Mouse (Mus musculus) neural tube, embryonic 10.5 days (tissue): ENCODE results near the gene Khdrbs1.
"Not testable (repeated sequence)": the region's sequence is repeated elsewhere in the genome, so short reads cannot be mapped to it uniquely, and the experiment has no call there.

ENCODE experiments used
- DNase-seq: peaks from one replicate; pipeline ENCODE4 v3.0.0-alpha.2; 2017; ENCODE audit warnings: low spot score; ENCODE audit errors: extremely low spot score

Gene Khdrbs1

DNA sequence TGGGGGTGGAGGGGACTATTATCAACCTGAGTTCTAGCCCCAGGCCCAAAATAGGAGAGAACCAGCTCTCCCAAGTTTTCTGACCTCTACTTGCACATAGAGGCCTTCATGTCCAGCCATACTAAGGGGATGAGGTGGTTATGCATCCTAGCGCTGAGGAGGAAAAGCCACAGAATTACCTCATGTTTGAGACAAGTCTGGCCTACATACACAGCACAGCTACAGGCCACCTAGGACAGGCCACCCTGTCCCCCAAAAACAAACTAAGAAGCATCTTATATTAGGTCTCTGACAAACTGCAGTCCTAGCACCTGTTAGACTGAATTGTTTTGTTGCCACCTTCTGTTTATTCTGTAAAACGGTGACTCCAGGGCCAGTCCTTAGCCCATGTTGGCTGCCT, 1.4 kb upstream of the Khdrbs1 start:
- peak; percentile 21 for DNase-seq

DNA sequence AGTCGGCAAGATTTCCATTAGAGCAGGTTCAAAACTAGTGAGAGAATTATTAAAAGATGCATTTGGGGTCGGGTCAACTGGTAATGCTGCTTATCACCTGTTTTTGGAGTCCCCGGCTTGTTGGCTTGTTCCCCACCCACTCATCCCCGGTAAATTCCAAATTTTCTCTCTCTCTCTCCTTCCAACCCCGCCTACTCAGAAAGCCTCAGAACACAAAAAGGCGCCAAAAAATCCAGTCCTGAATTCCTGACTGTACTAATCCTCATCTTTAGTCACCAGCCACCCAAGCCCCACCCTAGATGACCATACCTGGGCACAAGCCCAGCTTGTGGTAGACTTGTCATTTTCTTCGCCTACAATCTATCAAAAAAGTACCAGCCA, 897 bp upstream of the Khdrbs1 start:
- DNase-seq, result no peak

DNA sequence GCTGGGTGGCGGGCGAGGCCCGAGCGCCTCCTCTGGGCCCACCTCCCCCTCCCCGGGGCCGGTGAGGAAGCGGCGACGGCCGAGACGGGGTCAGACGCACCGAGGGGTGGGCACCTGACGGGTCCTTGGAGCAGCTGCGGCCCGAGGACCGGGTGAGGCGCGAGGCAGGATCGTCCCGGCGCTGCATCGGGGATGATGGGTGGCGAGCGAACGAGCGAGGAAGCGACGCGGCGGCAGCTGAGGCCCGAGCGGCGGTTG, 200 bp downstream of the Khdrbs1 start:
- DNase-seq, result no peak

DNA sequence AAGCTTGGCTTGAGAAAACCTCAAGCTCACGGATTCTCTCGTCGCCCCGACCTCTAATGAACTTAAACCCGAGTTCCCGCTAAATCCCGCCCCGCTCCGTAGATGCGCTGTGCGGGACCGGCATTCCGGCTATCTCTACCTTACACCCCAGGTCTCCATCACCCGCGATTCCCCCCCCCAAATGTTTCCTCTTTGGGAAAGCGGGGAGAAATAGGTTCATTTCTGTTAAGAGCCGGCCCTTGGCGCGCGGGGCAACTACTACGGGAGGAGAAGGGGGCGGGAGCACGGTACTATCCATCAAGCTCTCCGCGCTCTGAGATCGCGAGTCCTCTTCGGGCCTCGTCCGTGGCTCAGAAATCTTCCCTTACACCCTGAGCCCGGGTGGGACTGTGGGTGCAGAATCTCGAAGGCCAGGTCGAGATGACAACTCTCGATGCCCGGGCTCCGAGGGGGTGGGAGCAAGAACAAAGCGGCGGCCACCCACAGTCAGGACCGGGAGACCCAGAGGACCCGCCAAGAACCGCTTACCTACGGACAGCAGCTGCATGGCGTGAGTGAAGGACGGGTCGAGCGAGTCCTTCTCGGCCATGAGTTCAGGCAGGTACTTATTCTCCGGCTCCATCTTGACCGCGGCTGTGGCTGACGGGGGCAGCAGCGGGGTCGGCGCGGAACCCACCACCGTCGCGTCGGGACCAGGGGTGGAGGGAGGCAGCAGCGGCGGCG, 691 bp downstream of the Khdrbs1 start:
- peak; percentile 67 for DNase-seq

DNA sequence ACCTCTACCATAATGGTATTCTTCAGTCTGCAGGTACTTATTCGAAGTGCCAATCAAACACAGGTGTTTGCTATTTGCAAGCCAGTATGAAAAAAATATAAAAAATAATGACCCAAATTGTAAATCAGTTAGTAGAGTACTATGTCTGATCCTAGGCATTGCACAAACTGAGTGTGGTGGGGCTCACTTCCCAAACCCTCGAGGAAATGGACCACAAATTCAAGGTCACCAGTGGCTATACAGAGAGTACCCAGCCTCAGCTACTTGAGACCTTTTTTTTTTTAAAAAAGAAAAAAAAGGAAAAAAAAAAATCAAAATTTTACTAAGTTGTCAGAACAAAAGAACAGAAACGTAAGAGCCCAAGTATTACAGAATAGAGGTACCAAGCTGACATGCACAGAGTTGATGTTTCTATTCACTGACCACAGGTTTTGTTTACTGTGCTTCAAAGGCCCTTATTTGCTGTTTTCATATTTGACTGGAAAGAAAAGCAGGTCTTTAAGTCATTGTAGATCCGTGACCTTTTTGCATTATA, 2.9 kb downstream of the Khdrbs1 start:
- DNase-seq, result no peak

DNA sequence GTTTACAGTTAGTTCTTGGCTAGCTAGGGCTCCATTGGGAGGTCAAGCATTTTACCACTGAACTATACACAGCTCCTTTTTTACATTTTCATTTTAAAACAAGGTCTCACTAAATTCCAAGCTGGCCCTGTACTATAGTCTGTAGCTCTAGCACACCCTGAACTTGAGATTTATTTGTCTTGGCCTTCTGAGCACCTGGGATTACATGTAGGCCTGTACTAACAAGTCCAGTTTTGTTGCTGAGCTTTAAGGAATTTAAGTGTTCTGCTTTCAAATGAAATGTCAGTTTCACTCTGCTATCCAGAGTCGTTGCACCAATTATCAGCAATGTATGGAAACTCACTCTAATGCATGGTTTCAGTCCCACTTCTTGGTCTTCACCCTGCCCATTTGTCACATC, 5.9 kb downstream of the Khdrbs1 start:
- no peak for DNase-seq

DNA sequence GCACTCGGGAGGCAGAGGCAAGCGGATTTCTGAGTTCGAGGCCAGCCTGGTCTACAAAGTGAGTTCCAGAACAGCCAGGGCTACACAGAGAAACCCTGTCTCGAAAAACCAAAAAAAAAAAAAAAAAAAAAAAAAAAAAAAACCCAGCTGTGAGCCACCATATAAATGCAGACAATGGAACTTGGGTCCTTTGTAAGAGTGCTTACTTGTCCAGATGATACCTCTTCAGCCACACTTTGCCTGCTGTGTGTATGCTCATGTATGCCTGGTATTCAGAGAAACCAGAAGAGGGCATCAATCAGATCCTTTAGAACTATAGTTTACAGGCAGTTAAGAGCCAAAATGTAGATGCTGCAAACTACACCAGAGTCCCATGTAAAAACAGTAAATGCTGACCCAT, 6.6 kb downstream of the Khdrbs1 start:
- DNase-seq, result not testable (repeated sequence)

DNA sequence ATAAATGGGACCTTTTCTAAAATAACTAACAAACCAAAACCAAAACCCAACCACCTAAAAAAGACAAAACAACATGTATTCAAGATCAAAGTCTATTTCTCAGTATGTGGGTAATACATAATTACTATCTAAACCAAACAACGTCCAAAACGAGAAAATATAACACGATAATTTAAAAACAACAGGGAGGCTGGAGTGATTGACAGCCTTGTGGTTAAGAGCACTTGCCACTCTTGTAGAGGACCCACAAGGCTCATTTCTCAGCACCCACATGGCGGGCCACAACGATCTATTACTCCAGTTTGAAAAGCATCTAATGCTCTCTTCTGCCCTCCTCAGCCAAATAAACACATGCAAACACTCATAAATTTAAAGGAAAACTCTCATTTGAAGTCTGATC, 10.7 kb downstream of the Khdrbs1 start:
- DNase-seq, result no peak

DNA sequence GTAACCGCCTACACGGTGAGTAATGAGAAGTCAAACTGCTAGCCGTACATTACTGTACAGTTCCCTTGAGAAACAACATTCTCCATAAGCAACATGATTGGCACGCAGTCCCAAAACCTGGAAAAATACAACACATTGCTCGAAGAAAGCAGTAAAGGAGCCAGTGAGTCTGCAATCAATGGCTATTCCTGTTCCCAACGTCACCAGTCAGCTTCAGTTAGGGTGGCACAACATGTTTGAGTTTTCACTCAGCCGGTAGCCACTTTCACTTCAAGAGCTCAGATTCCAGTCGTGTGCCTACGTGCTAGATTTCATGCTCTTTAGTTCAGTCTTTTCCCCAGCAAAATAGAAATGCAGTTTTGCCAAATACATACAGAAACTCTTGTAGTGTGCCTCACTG, 25.8 kb downstream of the Khdrbs1 start:
- no peak for DNase-seq

DNA sequence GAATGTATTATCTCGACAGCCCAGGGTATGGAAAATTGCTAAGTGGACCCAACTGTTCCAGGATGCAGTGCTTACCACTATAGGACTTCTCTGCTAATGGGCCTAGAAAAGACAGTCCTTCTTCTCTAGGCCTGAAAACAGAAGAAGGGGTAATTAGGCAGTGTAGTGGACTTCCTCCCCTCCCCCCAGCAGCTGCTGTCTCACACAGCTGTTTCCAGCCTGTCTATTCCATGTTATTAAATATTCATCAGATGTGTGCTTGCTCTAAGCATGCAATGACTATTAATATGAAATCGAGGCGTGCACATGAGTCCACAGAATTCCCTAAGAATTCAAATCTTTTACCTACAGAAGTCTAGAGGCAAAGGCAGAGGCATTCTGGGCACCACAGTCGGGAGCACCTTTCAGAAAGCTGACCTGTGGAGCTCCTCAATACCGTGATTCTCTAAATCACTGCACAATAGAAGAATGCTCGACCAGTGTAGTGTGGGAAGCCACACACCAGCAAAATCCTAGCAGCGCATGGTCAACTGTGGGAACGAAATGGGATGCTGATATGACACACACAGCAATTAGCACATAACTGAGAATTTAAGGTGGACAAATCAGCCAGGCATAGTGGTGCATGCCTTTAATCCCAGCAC, 32.5 kb downstream of the Khdrbs1 start:
- no peak for DNase-seq

DNA sequence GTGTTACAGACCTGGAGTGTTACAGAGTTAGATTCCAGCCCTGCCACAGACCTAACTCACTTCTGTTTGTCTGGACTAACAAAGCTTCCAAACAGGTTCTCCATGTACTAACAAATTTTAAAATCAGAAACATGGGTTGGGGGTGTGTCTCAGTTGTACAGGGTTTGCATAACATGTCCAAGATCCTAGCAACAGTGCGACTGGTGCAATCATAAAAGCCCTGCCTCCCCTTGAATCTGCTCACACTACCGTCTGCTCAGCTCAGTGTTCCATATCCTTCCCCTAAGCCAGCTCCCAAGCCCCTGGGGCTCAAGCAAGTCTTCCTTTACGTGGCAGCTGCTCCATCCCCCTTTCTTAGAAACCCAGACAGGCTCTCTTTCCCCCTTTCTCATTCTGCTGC, 35.4 kb downstream of the Khdrbs1 start:
- no peak for DNase-seq

DNA sequence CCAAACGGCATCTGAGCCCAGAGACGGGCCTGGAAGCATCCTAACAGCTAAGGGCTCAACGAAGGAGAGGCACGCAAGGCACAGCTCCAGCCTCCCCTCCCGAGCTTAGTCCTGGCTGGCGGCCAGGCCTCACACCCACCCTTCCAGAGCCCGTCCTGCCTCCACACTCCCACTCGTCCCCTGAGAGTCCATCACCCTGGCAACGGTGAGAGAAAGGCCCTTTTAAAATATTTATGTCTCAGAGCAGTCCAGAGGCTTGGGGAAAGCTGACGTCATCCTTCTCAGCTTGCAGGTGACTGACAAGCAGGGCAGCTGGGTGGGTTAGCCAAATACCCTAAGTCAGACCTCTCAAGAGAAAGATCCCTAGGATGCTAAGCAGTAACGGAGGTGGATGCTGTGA, 39.6 kb downstream of the Khdrbs1 start:
- DNase-seq, result peak; percentile 59

DNA sequence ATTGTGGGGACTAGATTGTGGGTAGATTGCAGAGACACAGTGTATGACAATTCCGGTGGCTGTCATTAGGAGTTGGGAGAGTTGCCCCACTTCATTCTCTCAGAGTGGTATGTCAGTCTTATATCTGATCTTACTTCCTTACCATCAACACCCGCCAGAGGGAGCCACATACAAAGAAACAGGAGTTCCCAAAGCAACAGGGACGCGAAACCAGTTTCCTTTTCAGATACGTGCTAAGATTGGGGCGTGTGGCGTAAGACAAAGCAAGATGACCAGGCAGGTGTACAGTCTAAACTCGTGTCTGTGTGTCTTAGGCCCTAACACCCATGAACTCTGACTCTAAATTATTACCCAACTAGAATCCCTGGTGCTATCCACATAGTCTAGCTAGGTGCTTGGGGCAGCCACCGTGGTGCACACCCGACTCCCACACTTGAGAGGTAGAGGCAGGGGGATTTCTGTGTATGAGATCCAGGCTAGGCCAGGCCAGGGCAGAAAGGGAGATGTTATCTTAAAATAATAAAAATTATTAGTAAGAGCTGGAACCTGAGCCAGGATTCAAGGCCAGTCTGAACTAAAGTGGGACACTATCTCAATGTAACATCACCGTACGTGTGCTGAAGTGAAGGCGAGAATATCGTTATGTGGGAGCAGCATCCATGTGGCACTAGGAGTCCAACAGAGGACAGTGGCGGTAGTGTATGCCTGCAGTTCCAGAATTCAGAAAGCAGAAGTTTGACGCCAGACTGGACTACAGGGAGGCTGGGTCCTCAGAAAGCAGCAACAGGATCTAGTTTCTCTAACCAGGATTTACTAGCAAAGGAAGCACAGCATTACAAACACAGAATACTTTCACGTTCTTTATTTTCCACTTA, 40.4 kb downstream of the Khdrbs1 start:
- peak; percentile 78 for DNase-seq

DNA sequence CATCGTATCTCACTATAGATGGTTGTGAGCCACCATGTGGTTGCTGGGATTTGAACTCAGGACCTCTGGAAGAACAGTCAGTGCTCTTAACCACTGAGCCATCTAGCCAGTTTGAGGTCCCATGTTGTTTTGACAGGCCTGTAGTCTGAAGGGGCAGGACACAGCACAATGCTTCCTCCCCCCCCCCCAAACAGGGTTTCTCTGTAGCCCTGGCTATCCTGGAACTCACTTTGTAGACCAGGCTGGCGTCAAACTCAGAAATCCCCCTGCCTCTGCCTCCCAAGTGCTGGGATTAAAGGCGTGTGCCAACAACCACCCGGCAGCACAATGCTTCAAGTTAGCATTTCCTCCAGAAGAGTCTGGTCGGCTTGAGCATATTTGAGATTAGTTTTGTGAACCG, 41.4 kb downstream of the Khdrbs1 start:
- DNase-seq, result not testable (repeated sequence)

DNA sequence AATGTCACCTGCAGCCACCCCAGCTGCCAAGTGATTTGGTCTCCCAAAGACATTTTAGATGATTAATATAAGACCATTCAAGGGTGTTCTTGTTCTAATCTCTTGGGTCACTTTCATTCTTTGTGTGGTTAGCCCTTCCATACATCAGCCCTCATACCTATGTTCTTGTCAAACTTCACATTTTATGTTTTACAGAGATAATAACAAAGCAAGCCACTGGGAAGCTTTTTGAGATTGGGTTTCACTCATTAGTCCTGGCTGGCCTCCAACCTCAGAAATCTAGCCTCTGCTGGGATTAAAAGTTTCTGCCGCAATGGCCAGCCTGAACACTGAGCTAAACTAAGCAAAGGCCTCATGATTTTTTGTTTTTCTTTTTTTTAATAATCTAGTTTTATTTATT, 41.9 kb downstream of the Khdrbs1 start:
- no peak for DNase-seq

DNA sequence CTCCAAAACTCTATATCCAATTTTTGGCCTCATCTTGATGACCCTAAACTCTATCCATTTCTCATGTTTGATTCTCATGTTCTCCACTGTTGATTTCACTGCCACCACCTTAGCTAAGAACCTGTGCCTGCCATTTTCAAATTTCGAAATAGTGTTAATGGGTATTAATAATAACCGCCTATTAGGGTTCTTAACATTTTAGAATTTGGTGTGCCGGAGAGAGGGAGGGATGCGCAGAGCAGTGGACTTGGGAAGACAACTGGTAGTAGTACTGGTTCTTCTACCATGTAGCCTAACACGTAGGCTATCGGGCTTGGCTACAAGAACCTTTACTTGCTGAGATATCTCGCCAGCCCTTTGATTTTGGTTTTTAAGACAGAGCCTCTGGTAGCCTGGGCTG, 44.9 kb downstream of the Khdrbs1 start:
- no peak for DNase-seq

DNA sequence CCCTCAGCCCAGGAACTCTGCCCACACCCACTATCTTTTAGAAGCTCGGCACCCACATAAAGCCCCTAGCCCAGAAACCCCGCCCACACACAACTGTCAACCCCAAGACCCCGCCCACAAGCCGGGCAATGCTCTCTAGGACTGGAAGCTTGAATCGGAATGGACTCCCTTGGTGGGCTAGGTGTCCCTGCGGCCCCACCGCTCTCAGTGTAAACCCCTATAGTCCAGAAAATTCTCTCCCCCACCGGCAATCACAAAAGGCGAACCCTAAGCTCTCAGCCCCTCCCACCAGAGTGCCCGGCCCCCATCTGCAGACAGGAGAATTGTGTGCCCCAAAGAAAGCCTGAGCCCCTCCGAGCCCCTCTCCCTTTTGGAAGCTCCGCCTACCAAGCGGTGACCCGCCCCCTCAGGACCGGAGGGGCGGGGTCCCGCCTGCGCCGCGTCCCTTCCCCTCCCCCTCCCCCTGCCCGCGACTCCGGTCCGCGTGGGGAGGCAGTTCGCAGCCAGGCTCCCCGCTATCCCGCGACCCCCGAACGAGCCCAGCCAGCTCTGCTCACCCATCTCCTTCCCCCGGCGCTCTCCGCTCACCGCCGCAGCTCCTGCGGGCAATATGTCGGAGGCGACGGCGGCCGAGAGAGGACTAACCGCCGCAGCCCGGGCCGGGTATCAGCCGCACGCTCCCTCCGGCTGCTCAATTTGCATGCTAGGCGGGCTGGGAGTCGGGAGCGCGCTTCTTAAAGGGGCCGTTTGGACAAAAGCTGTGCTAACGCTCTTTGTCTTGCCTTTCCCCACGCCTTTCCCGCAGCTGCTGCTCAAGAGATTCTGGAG, 45.7 kb downstream of the Khdrbs1 start, which contains the start of gene Tmem39b:
TSS of gene Tmem39b (minus strand) at position 681 of the 828 bp plus-strand sequence.
- peak; percentile 96 for DNase-seq

DNA sequence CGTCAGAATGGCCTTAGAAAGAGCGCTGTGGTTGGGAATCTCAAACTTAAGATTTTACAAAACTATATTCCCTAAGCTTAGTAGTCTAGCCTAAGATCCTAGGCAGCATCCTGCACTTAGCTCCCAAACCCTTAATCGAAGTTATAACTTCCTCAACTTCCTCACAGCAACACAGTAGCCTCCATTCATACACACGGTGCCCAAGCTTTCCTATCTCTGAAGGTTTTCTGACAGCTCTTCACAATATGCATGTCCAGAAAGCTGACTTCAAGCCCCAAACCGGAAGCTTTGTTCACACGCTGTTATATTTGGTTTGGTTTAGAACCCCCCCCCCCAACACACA, 46.3 kb downstream of the Khdrbs1 start:
- no peak for DNase-seq

DNA sequence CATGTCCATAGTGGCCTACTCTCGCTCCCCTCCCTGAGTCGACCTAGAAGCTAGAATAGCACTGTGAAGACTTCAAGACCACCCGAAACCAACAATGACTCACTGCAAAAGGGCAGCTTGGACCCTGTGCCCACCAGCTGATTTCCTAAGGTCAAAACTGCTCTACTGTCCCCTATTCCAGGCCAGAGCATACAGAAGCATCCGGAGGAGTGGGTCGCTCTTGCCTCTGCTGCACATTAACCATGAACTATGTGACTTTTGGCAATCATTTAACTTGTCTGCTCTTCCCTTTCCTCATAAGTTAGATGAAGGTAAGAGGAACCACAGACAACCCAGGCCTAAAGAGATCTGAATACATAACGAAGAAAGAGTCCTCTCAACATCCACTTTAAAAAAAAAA, 57.6 kb downstream of the Khdrbs1 start:
- no peak for DNase-seq

DNA sequence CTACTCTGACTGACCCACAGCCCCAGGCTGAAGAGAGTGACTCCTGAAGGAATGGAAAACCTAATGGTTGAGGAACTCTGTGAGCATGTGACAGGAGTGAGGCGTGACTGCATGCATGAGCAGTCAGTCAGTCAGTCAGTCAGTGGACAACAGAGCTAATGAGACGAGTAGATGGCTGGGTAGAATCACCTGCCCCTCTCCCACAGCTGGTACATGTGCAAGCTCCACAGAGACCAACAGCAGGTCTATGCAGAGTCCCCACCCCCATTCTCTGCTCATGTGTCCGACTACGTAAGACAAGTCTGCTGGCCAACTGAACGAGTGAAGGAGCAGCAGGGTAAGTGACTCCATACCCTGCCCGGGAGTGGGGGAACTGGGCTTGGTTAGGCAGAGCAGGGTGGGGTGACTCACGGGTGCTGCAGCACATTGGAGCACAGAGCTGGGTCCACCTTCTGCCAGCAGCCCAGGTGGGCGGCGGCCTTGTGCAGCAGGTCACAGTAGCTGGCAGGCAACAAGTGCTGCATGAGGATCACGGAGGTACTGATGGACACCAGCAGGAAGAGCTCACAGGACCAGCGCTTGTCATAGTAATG, 58.1 kb downstream of the Khdrbs1 start:
- DNase-seq, result no peak

DNA sequence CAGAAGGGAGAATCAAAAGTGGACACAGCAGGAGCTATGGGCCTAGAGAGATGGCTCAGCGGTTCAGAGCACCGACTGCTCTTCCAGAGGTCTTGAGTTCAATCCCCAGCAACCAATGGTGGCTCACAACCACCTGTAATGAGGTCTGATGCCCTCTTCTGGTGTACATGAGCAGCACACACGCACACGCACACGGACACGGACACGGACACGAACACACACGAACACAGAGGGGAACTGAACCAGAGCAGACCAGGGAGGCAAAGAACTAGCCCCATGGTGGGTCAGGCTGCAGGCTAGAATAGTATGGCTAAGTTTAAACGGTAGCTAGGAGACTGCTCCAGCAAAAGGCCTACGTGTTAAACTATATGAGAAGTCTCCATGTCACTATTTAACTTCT, 60.3 kb downstream of the Khdrbs1 start:
- DNase-seq, result no peak
